Mouse (Mus musculus) adrenal gland, postnatal 25 days (tissue): ENCODE data around the gene Sh3d19. TPM values are rescaled to one million over a fixed set of nuclear protein-coding genes. Genes with fewer than 3 reads are reported as not detected.
A peak's percentile ranks its signal among the peaks of the same experiment; 100 is the strongest.
"Not testable (repeated sequence)": the region's sequence is repeated elsewhere in the genome, so short reads cannot be mapped to it uniquely, and the experiment has no call there.

Experiments
- DNase-seq: peaks from one replicate; pipeline ENCODE4 v3.0.0; 2021; ENCODE audit warnings: mixed read lengths
- total RNA-seq: library from RNA; stranded (reverse); gene quantifications from 2 replicates; pipeline ENCODE4 v1.2.3, GENCODE M21; 2021

The Sh3d19 gene
- total RNA-seq, 1 experiment from 2014 or later = 19.9 TPM

- DNase-seq = no peak
These were observed 123.0 kb downstream of the Sh3d19 start for GRCm38 (mm10) chr3:86093907-86094306.

- DNase-seq = no peak
These were observed 131.0 kb downstream of the Sh3d19 start for GRCm38 (mm10) chr3:86101956-86102355.

- no peak for DNase-seq
These were observed 132.8 kb downstream of the Sh3d19 start for GRCm38 (mm10) chr3:86103449-86104291.

GRCm38 (mm10) chr3:86104433-86104832 is 133.5 kb downstream of the Sh3d19 start:
- DNase-seq = not testable (repeated sequence)

- DNase-seq = no peak
These were observed 134.0 kb downstream of the Sh3d19 start for GRCm38 (mm10) chr3:86104909-86105308.

- DNase-seq = no peak
These were observed 135.2 kb downstream of the Sh3d19 start for GRCm38 (mm10) chr3:86106086-86106632.

- DNase-seq = no peak
These were observed 137.0 kb downstream of the Sh3d19 start for GRCm38 (mm10) chr3:86107637-86108539.

- DNase-seq = no peak
These were observed 137.7 kb downstream of the Sh3d19 start for GRCm38 (mm10) chr3:86108576-86108975.

- DNase-seq = no peak
These were observed 138.2 kb downstream of the Sh3d19 start for GRCm38 (mm10) chr3:86109099-86109498.

GRCm38 (mm10) chr3:86110077-86110476 is 139.2 kb downstream of the Sh3d19 start:
- peak; percentile 47 for DNase-seq

- no peak for DNase-seq
These were observed 141.9 kb downstream of the Sh3d19 start for GRCm38 (mm10) chr3:86112766-86113165.

- no peak for DNase-seq
These were observed 143.9 kb downstream of the Sh3d19 start for GRCm38 (mm10) chr3:86114659-86115338.

GRCm38 (mm10) chr3:86116951-86117350 is 146.0 kb downstream of the Sh3d19 start:
- DNase-seq = no peak

- no peak for DNase-seq
These were observed 148.5 kb downstream of the Sh3d19 start for GRCm38 (mm10) chr3:86119237-86119932.

GRCm38 (mm10) chr3:86122156-86122555 is 151.2 kb downstream of the Sh3d19 start:
- DNase-seq = no peak

GRCm38 (mm10) chr3:86123251-86123746 is 152.4 kb downstream of the Sh3d19 start:
- DNase-seq = no peak

- DNase-seq = peak; percentile 52
These were observed 158.8 kb downstream of the Sh3d19 start for GRCm38 (mm10) chr3:86129757-86130156.

- DNase-seq = no peak
These were observed 164.2 kb downstream of the Sh3d19 start for GRCm38 (mm10) chr3:86134939-86135638.

- DNase-seq = no peak
These were observed 165.1 kb downstream of the Sh3d19 start for GRCm38 (mm10) chr3:86135886-86136563.
